Mouse (Mus musculus): ENCODE measurements around the gene Lrrtm3. TPM values are rescaled to one million over a fixed set of nuclear protein-coding genes. Genes with fewer than 3 reads are reported as not detected.

Lrrtm3 gene
- 0.02 and 0.06 TPM in 2 replicates for polyA plus RNA-seq (2012; rRNA removed)

DNA sequence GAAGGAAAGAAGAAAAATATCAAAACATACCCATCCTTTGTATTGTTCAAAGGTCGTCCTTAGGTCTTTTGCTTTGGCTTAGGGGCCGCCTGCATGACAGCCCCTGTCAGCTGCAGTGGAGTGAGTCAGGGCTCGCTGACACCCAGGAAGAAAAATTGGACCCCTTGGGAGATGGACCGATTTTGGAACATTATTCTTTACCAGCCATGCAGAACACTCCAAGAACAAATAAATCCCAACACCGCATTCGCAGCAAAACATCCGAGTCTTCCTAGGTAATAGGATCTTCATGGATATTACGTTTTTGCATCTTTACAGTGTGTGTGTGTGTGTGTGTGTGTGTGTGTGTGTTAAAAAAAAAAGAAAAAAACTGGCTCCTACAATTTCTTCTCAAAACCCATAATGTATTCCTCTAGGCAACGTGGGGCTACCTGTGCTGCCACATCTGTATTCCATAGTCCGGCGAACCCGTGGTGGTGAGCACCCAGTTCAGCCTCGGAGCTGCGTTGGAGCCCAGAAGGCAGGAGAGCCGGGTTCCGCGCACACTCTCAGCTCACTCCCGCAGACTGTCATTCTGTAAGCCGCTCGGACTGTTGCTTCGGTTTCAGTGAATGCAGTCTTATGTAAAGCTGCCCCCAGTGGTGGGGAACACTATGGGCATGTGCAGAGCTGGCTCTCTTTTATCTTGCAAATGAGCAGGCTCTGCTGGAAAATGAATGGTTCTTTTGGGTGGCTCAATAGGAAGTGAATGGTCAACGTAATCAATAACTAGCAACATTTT is at the start of gene Lrrtm3:
TSS of gene Lrrtm3 (minus strand) at position 598 of the 781 bp plus-strand sequence.

DNA sequence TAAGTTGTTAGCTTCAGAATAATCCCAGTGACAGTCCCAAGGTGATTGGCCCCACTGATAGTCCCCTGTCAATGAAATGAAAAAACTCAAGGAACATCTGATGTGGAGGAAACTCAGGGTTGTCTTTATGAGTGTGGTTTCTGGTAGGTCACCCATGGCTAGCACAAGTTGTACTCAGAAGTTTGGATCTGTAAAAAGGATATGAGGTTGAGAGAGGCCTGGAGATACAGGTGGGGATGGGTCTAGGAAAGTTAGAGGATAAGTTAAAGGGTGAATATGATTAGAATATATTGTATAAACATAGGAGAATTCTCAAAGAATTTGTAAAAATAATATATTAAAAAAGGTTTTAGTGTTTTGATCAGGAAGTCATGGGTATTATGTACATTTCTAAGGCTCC is 162.7 kb downstream of the Lrrtm3 start, which contains the start of gene Gm10118:
TSS of gene Gm10118 (minus strand) at position 101 of the 400 bp plus-strand sequence.

Other genes with a start within 250 kb of the Lrrtm3 start
- 0.01 TPM in 1 of 2 replicates, not detected in the other for gene Gm10118, start 162.8 kb downstream of the Lrrtm3 start, polyA plus RNA-seq (2012; rRNA removed)

Data from liver, embryonic 18 days (tissue).